Comparison of ENCODE assay signal across 8 mouse cellular contexts in genomic region chr2:60123061-60123874, GRCm38 (mm10).
DNase-seq lines count a peak whose midpoint lies in the region; ATAC-seq lines count a peak whose summit lies in the region.

No protein-coding gene starts in this region.

- H3K4me1 ChIP-seq in heart, embryonic 16.5 days (ENCODE audit: control insufficient read depth, insufficient read depth, low read length), result peaks cover 27% of the 10 kb centered on the region
- peaks cover 17% of the 10 kb centered on the region for H3K4me1 ChIP-seq in hindbrain, embryonic 16.5 days (ENCODE audit: control insufficient read depth, insufficient read depth, low read depth, low read length)
- H3K4me1 ChIP-seq in midbrain, embryonic 16.5 days (ENCODE audit: control insufficient read depth, insufficient read depth, low read length), result peaks cover 25% of the 10 kb centered on the region

- no peaks in the 10 kb centered on the region for H3K36me3 ChIP-seq in heart, embryonic 16.5 days (ENCODE audit: control insufficient read depth, insufficient read depth)
- H3K36me3 ChIP-seq in hindbrain, embryonic 16.5 days (ENCODE audit: control insufficient read depth, insufficient read depth, low read length), result no peaks in the 10 kb centered on the region
- H3K36me3 ChIP-seq in midbrain, embryonic 16.5 days (ENCODE audit: control insufficient read depth, insufficient read depth, low read length), result no peaks in the 10 kb centered on the region

- no peak overlapping the region; the same call in 1 of the 2 replicates for H3K4me3 ChIP-seq in heart, embryonic 16.5 days (ENCODE audit: low read length)
- peak overlapping the region; percentile 20; the same call in 1 of the 2 replicates for H3K4me3 ChIP-seq in hindbrain, embryonic 16.5 days (ENCODE audit: low read length)
- peak overlapping the region; percentile 20; the same call in 1 of the 2 replicates for H3K4me3 ChIP-seq in midbrain, embryonic 16.5 days (ENCODE audit: low read depth, low read length)

- intact Hi-C loops in heart, postnatal 14 days (cut with DNase I), result loop anchor here (5.0 kb wide), 1 partner anchor 171 kb away; no protein-coding TSS in a partner anchor

- H3K27me3 ChIP-seq in heart, embryonic 16.5 days (ENCODE audit: control insufficient read depth, insufficient read depth, low read length), result no peaks in the 10 kb centered on the region
- H3K27me3 ChIP-seq in hindbrain, embryonic 16.5 days (replicated peaks; ENCODE audit: control insufficient read depth, insufficient read depth, low read length), result no peaks in the 10 kb centered on the region
- no peaks in the 10 kb centered on the region for H3K27me3 ChIP-seq in midbrain, embryonic 16.5 days (ENCODE audit: control insufficient read depth, insufficient read depth, low read depth, low read length)

- no peak for ATAC-seq in heart, embryonic 16.5 days (replicated peaks; ENCODE audit: extremely low read depth, insufficient read depth, low FRiP score)
- ATAC-seq in hindbrain, embryonic 16.5 days, result no peak
- no peak for ATAC-seq in midbrain, embryonic 16.5 days

- WGBS in heart, embryonic 16.5 days, result 38% methylated on average over 6 of the region's 6 CpGs
- 32% methylated on average over 6 of the region's 6 CpGs for WGBS in hindbrain, embryonic 16.5 days
- 27% methylated on average over 6 of the region's 6 CpGs for WGBS in midbrain, embryonic 16.5 days

- DNase-seq in heart, postnatal 14 days, result no peak
- DNase-seq in NIH3T3 (ENCODE audit: low read depth), result peak; percentile 35
- no peak for DNase-seq in gastrocnemius, postnatal 10 days
- DNase-seq in layer of hippocampus, adult 9-10 months (ENCODE audit: low spot score), result no peak
- DNase-seq in lung, postnatal 36 days, result no peak

- peak overlapping the region; percentile 50 for H3K4me2 ChIP-seq in heart, embryonic 16.5 days (ENCODE audit: low read depth, low read length)
- H3K4me2 ChIP-seq in hindbrain, embryonic 16.5 days (ENCODE audit: low read length), result peak overlapping the region; percentile 48
- peak overlapping the region; percentile 42 for H3K4me2 ChIP-seq in midbrain, embryonic 16.5 days (ENCODE audit: low read length)

- H3K9me3 ChIP-seq in heart, embryonic 16.5 days (replicated peaks; ENCODE audit: control insufficient read depth, low read length), result no peaks in the 10 kb centered on the region
- H3K9me3 ChIP-seq in hindbrain, embryonic 16.5 days (ENCODE audit: control insufficient read depth, low read length), result no peaks in the 10 kb centered on the region
- H3K9me3 ChIP-seq in midbrain, embryonic 16.5 days (replicated peaks; ENCODE audit: control insufficient read depth, low read length, poor library complexity, severe bottlenecking), result no peaks in the 10 kb centered on the region

- no peak overlapping the region for H3K27ac ChIP-seq in heart, embryonic 16.5 days (ENCODE audit: low read length)
- no peak overlapping the region for H3K27ac ChIP-seq in hindbrain, embryonic 16.5 days (ENCODE audit: low read depth, low read length)
- no peak overlapping the region for H3K27ac ChIP-seq in midbrain, embryonic 16.5 days (ENCODE audit: low read length)

- peak overlapping the region; percentile 54; the same call in 1 of the 2 replicates for H3K9ac ChIP-seq in heart, embryonic 16.5 days (ENCODE audit: low read length)
- H3K9ac ChIP-seq in hindbrain, embryonic 16.5 days (ENCODE audit: low read depth, low read length), result no peak overlapping the region
- no peak overlapping the region for H3K9ac ChIP-seq in midbrain, embryonic 16.5 days (ENCODE audit: low read depth, low read length)
